Mouse (Mus musculus) midbrain, postnatal 0 days (tissue): ENCODE measurements around the gene Col4a2. TPM values are rescaled to one million over a fixed set of nuclear protein-coding genes. Genes with fewer than 3 reads are reported as not detected.

Experiments used
- ATAC-seq: fragments of 200-750 bp; cut with Nextera tagmentation; 2 replicates; pipeline ENCODE4 v1.8.0; 2017; ENCODE audit warnings: moderate number of reproducible peaks, mild to moderate bottlenecking, moderate TSS enrichment, moderate library complexity; ENCODE audit not compliant: low FRiP score
- DNase-seq: peaks from one replicate; pipeline ENCODE4 v3.0.0-alpha.2; 2015; ENCODE audit warnings: low spot score
- H3K27ac ChIP-seq: fragments of 300-500 bp; sonication (generic); 2 replicates; pipeline ENCODE4 v1.5.1; 2014; ENCODE audit warnings: low read depth, mild to moderate bottlenecking, low read length, mixed read lengths
- H3K27me3 ChIP-seq: fragments of 300-500 bp; sonication (generic); 2 replicates; pipeline ENCODE4 v1.6.1; 2014; ENCODE audit warnings: low read length, control low read depth, mixed read lengths; ENCODE audit not compliant: insufficient read depth
- H3K36me3 ChIP-seq: fragments of 300-500 bp; sonication (generic); 2 replicates; pipeline ENCODE4 v1.6.1; 2014; ENCODE audit warnings: low read length, control low read depth, mixed read lengths; ENCODE audit not compliant: insufficient read depth
- H3K4me1 ChIP-seq: fragments of 300-500 bp; sonication (generic); 2 replicates; pipeline ENCODE4 v1.6.1; 2014; ENCODE audit warnings: mild to moderate bottlenecking, control low read depth, antibody characterized with exemption, low read length, mixed read lengths; ENCODE audit not compliant: insufficient read depth
- H3K4me2 ChIP-seq: fragments of 300-500 bp; sonication (generic); 2 replicates; pipeline ENCODE4 v1.6.1; 2014; ENCODE audit warnings: low read depth, mild to moderate bottlenecking, low read length, mixed read lengths; ENCODE audit not compliant: poor library complexity, severe bottlenecking
- H3K4me3 ChIP-seq: fragments of 300-500 bp; sonication (generic); 2 replicates; pipeline ENCODE4 v1.5.1; 2014; ENCODE audit warnings: low read depth, mild to moderate bottlenecking, low read length, moderate library complexity
- H3K9ac ChIP-seq: fragments of 300-500 bp; sonication (generic); replicated peaks from 2 replicates; pipeline ENCODE4 v1.6.1; 2014; ENCODE audit warnings: mild to moderate bottlenecking, low read length, moderate library complexity, mixed read lengths; ENCODE audit not compliant: poor library complexity, severe bottlenecking
- H3K9me3 ChIP-seq: fragments of 300-500 bp; sonication (generic); 2 replicates; pipeline ENCODE4 v1.6.1; 2016; ENCODE audit warnings: low read length, control low read depth
- CTCF ChIP-seq: IDR thresholded peaks from 2 replicates; pipeline ENCODE4 v1.5.1; 2016; ENCODE audit warnings: antibody characterized with exemption, mild to moderate bottlenecking
- WGBS: fragments of 180-500 bp; shearing (Covaris S2); extraction: QIAGEN DNeasy Blood & Tissue Kit; methylation state at CpG from one replicate; pipeline ENCODE4 v1.1.7; 2014; 5-methylcytosine and 5-hydroxymethylcytosine counted together
- polyA plus RNA-seq: library from polyadenylated mRNA; unstranded; fragments of >200 nt; fragmentation: Nextera tagmentation; extraction: Ambion mirVana; gene quantifications from 2 replicates; pipeline ENCODE4 v1.2.1, GENCODE M21; 2015
- total RNA-seq: library from RNA; depleted of rRNA; stranded (reverse); fragments of >200 nt; gene quantifications from 2 replicates; pipeline ENCODE4 v1.2.3, GENCODE M21; 2014

The Col4a2 gene
- total and polyA plus RNA-seq, 2 experiments from 2014 or later: 31.3 to 92.5 TPM

GRCm38 (mm10) chr8:11351355-11351754, 38.8 kb downstream of the Col4a2 start:
- Histone ChIP-seq H3K27me3 (no peaks in the 10 kb centered on the region), H3K36me3 (no peaks in the 10 kb centered on the region), H3K9me3 (no peaks in the 10 kb centered on the region), H3K4me1 (no peaks in the 10 kb centered on the region), H3K9ac (no peak overlapping the region), H3K4me3 (no peak overlapping the region), H3K4me2 (no peak overlapping the region), H3K27ac (no peak overlapping the region)
- 88% methylated on average over 6 of the region's 6 CpGs for WGBS
- ATAC-seq (no peak), DNase-seq (no peak)
- TF ChIP-seq CTCF: no peak

- Histone ChIP-seq H3K27me3 (no peaks in the 10 kb centered on the region), H3K27ac (no peak overlapping the region), H3K4me2 (no peak overlapping the region), H3K9me3 (no peaks in the 10 kb centered on the region), H3K4me3 (no peak overlapping the region), H3K36me3 (no peaks in the 10 kb centered on the region), H3K9ac (no peak overlapping the region), H3K4me1 (no peaks in the 10 kb centered on the region)
- WGBS: 72% methylated on average over 11 of the region's 11 CpGs
- TF ChIP-seq CTCF: no peak
- DNase-seq (peak; percentile 14), ATAC-seq (no peak)
These were observed 39.9 kb downstream of the Col4a2 start for GRCm38 (mm10) chr8:11352514-11352913.

- H3K36me3 ChIP-seq: no peaks in the 10 kb centered on the region
- no peak overlapping the region for H3K9ac ChIP-seq
- DNase-seq (no peak), ATAC-seq (no peak)
- TF ChIP-seq CTCF: peak; percentile 40
- 89% methylated on average over 8 of the region's 8 CpGs for WGBS
- H3K27me3 ChIP-seq: no peaks in the 10 kb centered on the region
- H3K9me3 ChIP-seq: no peaks in the 10 kb centered on the region
- no peak overlapping the region for H3K27ac ChIP-seq
- H3K4me1 ChIP-seq: no peaks in the 10 kb centered on the region; the same call in 1 of the 2 replicates
- no peak overlapping the region for H3K4me3 ChIP-seq
- no peak overlapping the region for H3K4me2 ChIP-seq
These were observed 42.3 kb downstream of the Col4a2 start for GRCm38 (mm10) chr8:11354800-11355451.

GRCm38 (mm10) chr8:11355900-11356299, 43.3 kb downstream of the Col4a2 start:
- Histone ChIP-seq H3K4me1 (no peaks in the 10 kb centered on the region; the same call in 1 of the 2 replicates), H3K9me3 (no peaks in the 10 kb centered on the region), H3K27ac (no peak overlapping the region), H3K36me3 (no peaks in the 10 kb centered on the region), H3K4me2 (no peak overlapping the region), H3K9ac (no peak overlapping the region), H3K27me3 (no peaks in the 10 kb centered on the region), H3K4me3 (no peak overlapping the region)
- DNase-seq (no peak), ATAC-seq (no peak)
- WGBS: 93% methylated on average over 3 of the region's 3 CpGs
- TF ChIP-seq CTCF: no peak

GRCm38 (mm10) chr8:11356776-11357175, 44.2 kb downstream of the Col4a2 start:
- no peak overlapping the region for H3K4me3 ChIP-seq
- H3K4me1 ChIP-seq: peaks cover 3% of the 10 kb centered on the region
- WGBS: 76% methylated on average over 8 of the region's 8 CpGs
- no peaks in the 10 kb centered on the region for H3K27me3 ChIP-seq
- ATAC-seq: no peak
- no peak for DNase-seq
- no peak for TF ChIP-seq CTCF
- no peak overlapping the region for H3K4me2 ChIP-seq
- H3K36me3 ChIP-seq: no peaks in the 10 kb centered on the region
- no peaks in the 10 kb centered on the region for H3K9me3 ChIP-seq
- H3K27ac ChIP-seq: 0 out of 2 replicates have a peak overlapping the region, but pooled peaks have one; percentile 32
- no peak overlapping the region for H3K9ac ChIP-seq

GRCm38 (mm10) chr8:11357921-11358436, 45.4 kb downstream of the Col4a2 start:
- Histone ChIP-seq H3K4me2 (no peak overlapping the region), H3K9ac (no peak overlapping the region), H3K27ac (no peak overlapping the region), H3K4me1 (peaks cover 5% of the 10 kb centered on the region), H3K27me3 (no peaks in the 10 kb centered on the region), H3K9me3 (no peaks in the 10 kb centered on the region), H3K36me3 (no peaks in the 10 kb centered on the region), H3K4me3 (no peak overlapping the region)
- no peak for DNase-seq
- ATAC-seq: no peak
- WGBS: 67% methylated on average over 7 of the region's 7 CpGs
- TF ChIP-seq CTCF: no peak
